ENCODE assay signal across 19 mouse cellular contexts in the genomic region with DNA sequence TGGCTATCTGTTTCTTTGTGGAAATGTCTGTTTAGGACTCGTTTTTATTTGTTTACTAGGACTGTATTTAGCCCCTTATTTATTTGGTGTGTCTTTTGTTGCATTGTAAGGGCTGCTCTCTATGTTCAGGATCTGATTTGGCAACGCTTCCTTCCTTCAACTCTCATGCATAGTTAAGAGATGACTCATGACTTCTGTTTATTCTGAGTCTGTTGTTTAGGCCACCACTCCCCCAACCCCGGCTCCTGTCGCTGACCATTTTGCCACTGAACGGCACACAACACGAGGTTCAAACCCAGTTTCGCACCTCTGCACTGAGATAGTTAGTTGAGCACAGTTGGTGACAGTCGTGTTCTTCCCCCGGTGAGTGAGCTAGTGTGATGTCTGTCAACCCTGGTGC. TPM values are rescaled to one million over a fixed set of nuclear protein-coding genes. Genes with fewer than 3 reads are reported as not detected.
DNase-seq lines count a peak whose midpoint lies in the region; ATAC-seq and TF ChIP-seq lines count a peak whose summit lies in the region.
"Had no signal": no experiment of that assay in that cellular context is flagged by ENCODE, and none has a peak within 500 bp of the region (broad histone marks: within the 10 kb centered on the region; RNA-seq: fewer than 3 reads in every experiment).

No protein-coding gene starts in this region.

- H3K36me3 ChIP-seq in heart, postnatal 0 days (replicated peaks; ENCODE audit: control insufficient read depth, insufficient read depth, low read length), result no peaks in the 10 kb centered on the region
- no peaks in the 10 kb centered on the region for H3K36me3 ChIP-seq in CH12.LX (replicated peaks in 1 of 2; ENCODE audit: control insufficient read depth in 1 of 2, insufficient read depth in 1 of 2, low read length in 1 of 2)
- H3K36me3 ChIP-seq in hindbrain, embryonic 14.5 days (replicated peaks; ENCODE audit: control insufficient read depth, insufficient read depth), result no peaks in the 10 kb centered on the region
- H3K36me3 ChIP-seq: hindbrain, embryonic 10.5 days had no signal

- no peak overlapping the region for H3K4me3 ChIP-seq in heart, postnatal 0 days (ENCODE audit: low read depth, low read length)
- no peak overlapping the region for H3K4me3 ChIP-seq in CH12.LX (replicated peaks in 1 of 3; ENCODE audit: low read depth in 2 of 3, low read length in 2 of 3, poor library complexity in 1 of 3)
- no peak overlapping the region for H3K4me3 ChIP-seq in hindbrain, embryonic 14.5 days (replicated peaks; ENCODE audit: low read length)
- H3K4me3 ChIP-seq: erythroblast, embryonic 14.5 days; hindbrain, embryonic 10.5 days; layer of hippocampus, adult 2 months; myocyte had no signal

- H3K27ac ChIP-seq in heart, postnatal 0 days (ENCODE audit: low read depth), result no peak overlapping the region
- H3K27ac ChIP-seq in CH12.LX (ENCODE audit: insufficient read depth, low read depth), result no peak overlapping the region
- no peak overlapping the region for H3K27ac ChIP-seq in hindbrain, embryonic 14.5 days
- H3K27ac ChIP-seq: hindbrain, embryonic 10.5 days; layer of hippocampus, adult 2 months had no signal

- intact Hi-C loops in heart, postnatal 25 days (cut with DNase I), result no loop called here

- TF ChIP-seq CTCF in heart, postnatal 0 days (IDR thresholded peaks at IDR 0.05; ENCODE audit: low read depth), result no peak
- TF ChIP-seq CTCF in CH12.LX (conservative IDR thresholded peaks at IDR 0.05 in 1 of 2, IDR thresholded peaks at IDR 0.05 in 1 of 2; ENCODE audit: low read depth in 2 of 2, low read length in 2 of 2), result no peak

- H3K4me1 ChIP-seq in heart, postnatal 0 days (ENCODE audit: control insufficient read depth, insufficient read depth), result peaks cover 10% of the 10 kb centered on the region
- H3K4me1 ChIP-seq in CH12.LX (ENCODE audit: control insufficient read depth in 1 of 2, insufficient read depth in 2 of 2), result no peaks in the 10 kb centered on the region
- 0 out of 2 replicates have a peak, but pooled peaks cover 8% of the 10 kb centered on the region for H3K4me1 ChIP-seq in hindbrain, embryonic 14.5 days (replicated peaks; ENCODE audit: control insufficient read depth, insufficient read depth, low read length)

- WGBS in heart, postnatal 0 days, result 22% methylated on average over 9 of the region's 9 CpGs
- WGBS in hindbrain, embryonic 14.5 days, result 72% methylated on average over 9 of the region's 9 CpGs

- no peaks in the 10 kb centered on the region for H3K9me3 ChIP-seq in heart, postnatal 0 days (replicated peaks; ENCODE audit: control insufficient read depth, low read length)
- no peaks in the 10 kb centered on the region for H3K9me3 ChIP-seq in CH12.LX (replicated peaks; ENCODE audit: low read length)
- no peaks in the 10 kb centered on the region for H3K9me3 ChIP-seq in hindbrain, embryonic 14.5 days (ENCODE audit: control insufficient read depth, low read length)
- H3K9me3 ChIP-seq: hindbrain, embryonic 10.5 days had no signal

- dilution Hi-C loops in CH12.LX (cut with MboI; ENCODE audit: extremely low pct_ligation_motif_present, extremely low pct_unique_long_range_greater_than_20kb, low sequenced_read_pairs), result no loop called here

- no peaks in the 10 kb centered on the region for H3K79me2 ChIP-seq in CH12.LX (replicated peaks; ENCODE audit: control insufficient read depth, extremely low read depth, insufficient read depth, poor library complexity, severe bottlenecking)

- no peak for TF ChIP-seq RAD21 in CH12.LX (IDR thresholded peaks at IDR 0.05; ENCODE audit: low read depth, low read length)

- no peak for ATAC-seq in heart, postnatal 0 days (ENCODE audit: insufficient read depth, low read depth)
- no peak for ATAC-seq in hindbrain, embryonic 14.5 days (ENCODE audit: low FRiP score)
- ATAC-seq: forebrain, embryonic 16.5 days had no signal

- no peak for TF ChIP-seq EP300 in heart, postnatal 0 days (IDR thresholded peaks at IDR 0.05; ENCODE audit: low read depth)
- TF ChIP-seq EP300 in CH12.LX (IDR thresholded peaks at IDR 0.05; ENCODE audit: low read length), result no peak

- peak; percentile 34 for DNase-seq in heart, postnatal 0 days (ENCODE audit: low spot score)
- DNase-seq in heart, postnatal 25 days (ENCODE audit: low spot score), result no peak
- no peak for DNase-seq in CH12.LX (ENCODE audit: extremely low read depth)
- DNase-seq in heart, postnatal 4 days, result peak; percentile 10
- peak; percentile 38 to 40 for DNase-seq in lung, postnatal 4 days
- DNase-seq in layer of hippocampus, adult 9-11 months, result no peak
- DNase-seq in spleen, adult 18-20 months, result no peak
- DNase-seq in hindbrain, embryonic 14.5 days (ENCODE audit: low spot score), result no peak
- DNase-seq: adrenal gland, adult 8-10 months; cerebellum, adult 9-11 months; gastrocnemius, postnatal 25 days; kidney, adult 11 months; right cerebral cortex, adult 18-20 months had no signal

- TF ChIP-seq POLR2A in CH12.LX (IDR thresholded peaks at IDR 0.05; ENCODE audit: low read depth, low read length), result no peak

- peaks cover 13% of the 10 kb centered on the region for H3K27me3 ChIP-seq in heart, postnatal 0 days (ENCODE audit: control insufficient read depth, insufficient read depth, low read length)
- H3K27me3 ChIP-seq in CH12.LX (replicated peaks), result no peaks in the 10 kb centered on the region
- H3K27me3 ChIP-seq in hindbrain, embryonic 14.5 days (ENCODE audit: control insufficient read depth, insufficient read depth, low read length), result peaks cover 12% of the 10 kb centered on the region

- H3K9ac ChIP-seq in heart, postnatal 0 days (replicated peaks; ENCODE audit: low read depth, low read length), result no peak overlapping the region
- H3K9ac ChIP-seq in CH12.LX (ENCODE audit: insufficient read depth, low read depth), result no peak overlapping the region
- no peak overlapping the region for H3K9ac ChIP-seq in hindbrain, embryonic 14.5 days

- H3K4me2 ChIP-seq in heart, postnatal 0 days (ENCODE audit: low read depth, low read length), result 0 out of 2 replicates have a peak overlapping the region, but pooled peaks have one; percentile 11
- peak overlapping the region; percentile 42; the same call in 1 of the 2 replicates for H3K4me2 ChIP-seq in CH12.LX (ENCODE audit: insufficient read depth, low read depth, poor library complexity, severe bottlenecking)
- H3K4me2 ChIP-seq in hindbrain, embryonic 14.5 days (replicated peaks), result no peak overlapping the region

- in situ Hi-C loops in CH12.LX (cut with MboI; ENCODE audit: low pct_ligation_motif_present, low pct_unique_long_range_greater_than_20kb, low sequenced_read_pairs), result no loop called here

TF ChIP-seq in CH12.LX, 34 proteins besides CTCF, POLR2A, EP300 and RAD21:
- TF ChIP-seq ZMIZ1 (IDR thresholded peaks at IDR 0.05; ENCODE audit: low read depth, low read length) (no peak), ZC3H11A (IDR thresholded peaks at IDR 0.05; ENCODE audit: low read depth, low read length) (no peak), CHD2 (IDR thresholded peaks at IDR 0.05; ENCODE audit: low read length) (no peak), ETS1 (conservative IDR thresholded peaks at IDR 0.05; ENCODE audit: low read depth, low read length) (no peak), RCOR1 (conservative IDR thresholded peaks at IDR 0.05; ENCODE audit: low read depth, low read length) (no peak), MAZ (IDR thresholded peaks at IDR 0.05; ENCODE audit: low read depth, low read length) (no peak), NELFE (IDR thresholded peaks at IDR 0.05; ENCODE audit: low read depth, low read length) (no peak), GABPA (IDR thresholded peaks at IDR 0.05; ENCODE audit: insufficient replicate concordance, low read depth, low read length) (no peak), TCF12 (IDR thresholded peaks at IDR 0.05; ENCODE audit: low read depth, low read length) (no peak), USF2 (conservative IDR thresholded peaks at IDR 0.05; ENCODE audit: low read depth, low read length) (no peak), MAX (IDR thresholded peaks at IDR 0.05; ENCODE audit: low read length) (no peak), ZNF384 (IDR thresholded peaks at IDR 0.05; ENCODE audit: low read depth, low read length) (no peak), SIN3A (IDR thresholded peaks at IDR 0.05; ENCODE audit: low read length) (no peak), MYC (IDR thresholded peaks at IDR 0.05; ENCODE audit: low read depth, low read length) (no peak), MXI1 (IDR thresholded peaks at IDR 0.05; ENCODE audit: low read depth, low read length) (no peak), ELF1 (IDR thresholded peaks at IDR 0.05; ENCODE audit: low read depth, low read length) (no peak), SMC3 (IDR thresholded peaks at IDR 0.05; ENCODE audit: low read depth, low read length) (no peak)

RNA-seq across cellular contexts. Expression of a gene that starts 2.2 kb away (rescaled TPM):
- total RNA-seq in heart, postnatal 0 days (2014; rRNA removed; ENCODE audit: low replicate concordance), result not detected in 2 replicates
- polyA plus RNA-seq in heart, postnatal 0 days (2015; fragmentation: Nextera tagmentation; extraction: Ambion mirVana), result not detected in 2 replicates
- not detected for total RNA-seq in heart, postnatal 25 days (2021)
- not detected in 2 replicates for total RNA-seq in CH12.LX (2012; rRNA removed)
- not detected in 2 replicates for total RNA-seq in CH12.LX (2014; rRNA removed)
- polyA plus RNA-seq in CH12.LX (2012; ENCODE audit: insufficient read length, low read depth), result not detected in 2 replicates
- total RNA-seq in heart, postnatal 4 days (2021), result under 1 TPM in 1 of 2 experiments, not detected in 1; 0.20 TPM
- not detected in 2 replicates for polyA plus RNA-seq in hindbrain, embryonic 14.5 days (2014; fragmentation: Nextera tagmentation; extraction: Ambion mirVana)
- total RNA-seq: gastrocnemius, postnatal 25 days; layer of hippocampus, adult 2 months; left cerebral cortex, postnatal 25 days had no signal
- polyA plus RNA-seq: erythroblast, embryonic 14.5 days; forebrain, embryonic 16.5 days; hindbrain, embryonic 10.5 days; myocyte had no signal

RNA-seq across cellular contexts. Expression of a gene that starts 4.1 kb away (rescaled TPM):
- 0.19 TPM in 1 of 2 replicates, not detected in the other for total RNA-seq in heart, postnatal 0 days (2014; rRNA removed; ENCODE audit: low replicate concordance)
- 0.45 and 1.0 TPM in 2 replicates for polyA plus RNA-seq in heart, postnatal 0 days (2015; fragmentation: Nextera tagmentation; extraction: Ambion mirVana)
- total RNA-seq in heart, postnatal 25 days (2021), result under 1 TPM; 0.36 to 0.45 TPM
- total RNA-seq in CH12.LX (2012; rRNA removed) (not detected in 2 replicates), CH12.LX (2014; rRNA removed) (not detected in 2 replicates)
- polyA plus RNA-seq in CH12.LX (2012; ENCODE audit: insufficient read length, low read depth), result not detected in 2 replicates
- total RNA-seq in heart, postnatal 4 days (2021), result under 1 TPM; 0.45 to 0.63 TPM
- 12.4 and 12.7 TPM in 2 replicates for polyA plus RNA-seq in hindbrain, embryonic 14.5 days (2014; fragmentation: Nextera tagmentation; extraction: Ambion mirVana)
- polyA plus RNA-seq: erythroblast, embryonic 14.5 days had no signal

RNA-seq across cellular contexts. Expression of a gene that starts 32.3 kb away (rescaled TPM):
- not detected in 2 replicates for total RNA-seq in heart, postnatal 0 days (2014; rRNA removed; ENCODE audit: low replicate concordance)
- polyA plus RNA-seq in heart, postnatal 0 days (2015; fragmentation: Nextera tagmentation; extraction: Ambion mirVana), result not detected in 2 replicates
- total RNA-seq in heart, postnatal 25 days (2021), result under 1 TPM in 1 of 2 experiments, not detected in 1; 0.16 TPM
- total RNA-seq in CH12.LX (2012; rRNA removed), result not detected in 2 replicates
- not detected in 2 replicates for total RNA-seq in CH12.LX (2014; rRNA removed)
- not detected in 2 replicates for polyA plus RNA-seq in CH12.LX (2012; ENCODE audit: insufficient read length, low read depth)
- under 1 TPM; 0.11 to 0.12 TPM for total RNA-seq in heart, postnatal 4 days (2021)
- polyA plus RNA-seq in hindbrain, embryonic 14.5 days (2014; fragmentation: Nextera tagmentation; extraction: Ambion mirVana), result not detected in 2 replicates
- polyA plus RNA-seq: erythroblast, embryonic 14.5 days; forebrain, embryonic 16.5 days; myocyte had no signal

Comparison
In these comparisons a context has a peak if more than half of its experiments do, and no peak if none do; other contexts are left out.
1. DNase-seq: peak in heart, postnatal 0 days (single experiment), heart, postnatal 4 days (single experiment) and lung, postnatal 4 days (2 of 2); none in heart, postnatal 25 days (single experiment), CH12.LX (single experiment), layer of hippocampus, adult 9-11 months (single experiment), spleen, adult 18-20 months (0 of 2) and hindbrain, embryonic 14.5 days (single experiment).